Mouse (Mus musculus) limb, embryonic 10.5 days (tissue): ENCODE data around the gene Cops2. TPM values are rescaled to one million over a fixed set of nuclear protein-coding genes. Genes with fewer than 3 reads are reported as not detected.

Experiments used
- DNase-seq: peaks from one replicate; pipeline ENCODE4 v3.0.0-alpha.2; 2017; ENCODE audit warnings: low spot score
- H3K27ac ChIP-seq: fragments of 300-500 bp; sonication (generic); 2 replicates; pipeline ENCODE4 v1.5.1; 2016; ENCODE audit warnings: mild to moderate bottlenecking
- H3K27me3 ChIP-seq: fragments of 300-500 bp; sonication (generic); 2 replicates; pipeline ENCODE4 v1.6.1; 2016; ENCODE audit warnings: low read depth, mild to moderate bottlenecking; ENCODE audit not compliant: poor library complexity, severe bottlenecking
- H3K36me3 ChIP-seq: fragments of 300-500 bp; sonication (generic); 2 replicates; pipeline ENCODE4 v1.6.1; 2016; ENCODE audit warnings: mild to moderate bottlenecking, moderate library complexity
- H3K4me1 ChIP-seq: fragments of 300-500 bp; sonication (generic); 2 replicates; pipeline ENCODE4 v1.6.1; 2016
- H3K4me3 ChIP-seq: fragments of 300-500 bp; sonication (generic); 2 replicates; pipeline ENCODE4 v1.5.1; 2016; ENCODE audit warnings: mild to moderate bottlenecking, moderate library complexity
- H3K9me3 ChIP-seq: fragments of 300-500 bp; sonication (generic); replicated peaks from 2 replicates; pipeline ENCODE4 v1.6.1; 2016; ENCODE audit warnings: mild to moderate bottlenecking
- WGBS: fragments of 180-500 bp; shearing (Covaris S2); methylation state at CpG from one replicate; pipeline ENCODE4 v1.1.7; 2016; 5-methylcytosine and 5-hydroxymethylcytosine counted together
- polyA plus RNA-seq: library from polyadenylated mRNA; unstranded; fragments of >200 nt; fragmentation: Nextera tagmentation; extraction: Ambion mirVana; gene quantifications from 2 replicates; pipeline ENCODE4 v1.2.1, GENCODE M21; 2016

The Cops2 gene
- polyA plus RNA-seq = 88.0 and 93.5 TPM in 2 replicates

- DNase-seq = peak; percentile 92
- H3K4me1 ChIP-seq = peaks cover 11% of the 10 kb centered on the region
- under 1% methylated on average over 54 of the region's 54 CpGs for WGBS
- H3K27me3 ChIP-seq = no peaks in the 10 kb centered on the region
- H3K9me3 ChIP-seq = no peaks in the 10 kb centered on the region
- peak within 1 kb of the TSS; percentile 98 for H3K27ac ChIP-seq
- no peaks in the 10 kb centered on the region for H3K36me3 ChIP-seq
- peak within 1 kb of the TSS; percentile 100 for H3K4me3 ChIP-seq
Measured at GRCm38 (mm10) chr2:125858521-125859280, at the start of gene Cops2, which contains the start of gene Galk2. Gene Cops2, minus strand, starts transcription at chr2:125859139. Gene Galk2, plus strand, starts transcription at chr2:125859109.

GRCm38 (mm10) chr2:125907580-125908255, 48.8 kb upstream of the Cops2 start:
- Histone ChIP-seq H3K36me3 (0 out of 2 replicates have a peak, but pooled peaks cover 5% of the 10 kb centered on the region), H3K4me1 (no peaks in the 10 kb centered on the region), H3K4me3 (no peak overlapping the region), H3K27me3 (no peaks in the 10 kb centered on the region), H3K9me3 (no peaks in the 10 kb centered on the region), H3K27ac (no peak overlapping the region)
- WGBS = 93% methylated on average over 4 of the region's 4 CpGs
- no peak for DNase-seq

GRCm38 (mm10) chr2:125906407-125907066, 47.6 kb upstream of the Cops2 start:
- no peaks in the 10 kb centered on the region for H3K4me1 ChIP-seq
- H3K4me3 ChIP-seq = no peak overlapping the region
- no peaks in the 10 kb centered on the region for H3K9me3 ChIP-seq
- WGBS = 89% methylated on average over 4 of the region's 4 CpGs
- no peaks in the 10 kb centered on the region for H3K27me3 ChIP-seq
- DNase-seq = no peak
- no peak overlapping the region for H3K27ac ChIP-seq
- H3K36me3 ChIP-seq = 0 out of 2 replicates have a peak, but pooled peaks cover 5% of the 10 kb centered on the region

GRCm38 (mm10) chr2:125901426-125901825, 42.5 kb upstream of the Cops2 start:
- WGBS = 91% methylated on average over 3 of the region's 3 CpGs
- 0 out of 2 replicates have a peak, but pooled peaks cover 5% of the 10 kb centered on the region for H3K36me3 ChIP-seq

GRCm38 (mm10) chr2:125900797-125901410, 42.0 kb upstream of the Cops2 start:
- Histone ChIP-seq H3K9me3 (no peaks in the 10 kb centered on the region), H3K36me3 (0 out of 2 replicates have a peak, but pooled peaks cover 5% of the 10 kb centered on the region), H3K27me3 (no peaks in the 10 kb centered on the region), H3K27ac (no peak overlapping the region), H3K4me3 (no peak overlapping the region), H3K4me1 (no peaks in the 10 kb centered on the region)
- WGBS = 90% methylated on average over 6 of the region's 6 CpGs
- no peak for DNase-seq

More at GRCm38 (mm10) chr2:125901426-125901825, 42.5 kb upstream of the Cops2 start:
- Histone ChIP-seq H3K4me1 (no peaks in the 10 kb centered on the region), H3K4me3 (no peak overlapping the region), H3K27ac (no peak overlapping the region), H3K27me3 (no peaks in the 10 kb centered on the region), H3K9me3 (no peaks in the 10 kb centered on the region)
- DNase-seq = no peak

- H3K27me3 ChIP-seq = no peaks in the 10 kb centered on the region
- no peaks in the 10 kb centered on the region for H3K4me1 ChIP-seq
- H3K4me3 ChIP-seq = no peak overlapping the region
- no peak for DNase-seq
- no peaks in the 10 kb centered on the region for H3K9me3 ChIP-seq
- H3K36me3 ChIP-seq = no peaks in the 10 kb centered on the region
- 94% methylated on average over 3 of the region's 3 CpGs for WGBS
- no peak overlapping the region for H3K27ac ChIP-seq
Measured at GRCm38 (mm10) chr2:125896355-125896754, 37.4 kb upstream of the Cops2 start.

GRCm38 (mm10) chr2:125895099-125895498, 36.2 kb upstream of the Cops2 start:
- Histone ChIP-seq H3K27ac (no peak overlapping the region), H3K4me3 (no peak overlapping the region), H3K36me3 (no peaks in the 10 kb centered on the region), H3K27me3 (no peaks in the 10 kb centered on the region), H3K4me1 (no peaks in the 10 kb centered on the region), H3K9me3 (no peaks in the 10 kb centered on the region)
- 94% methylated on average over 4 of the region's 4 CpGs for WGBS
- no peak for DNase-seq

GRCm38 (mm10) chr2:125893096-125893495, 34.2 kb upstream of the Cops2 start:
- DNase-seq = no peak
- no peaks in the 10 kb centered on the region for H3K27me3 ChIP-seq
- WGBS = 56% methylated on average over 6 of the region's 6 CpGs

GRCm38 (mm10) chr2:125885891-125886576, 27.1 kb upstream of the Cops2 start:
- H3K27ac ChIP-seq = no peak overlapping the region
- no peak overlapping the region for H3K4me3 ChIP-seq
- WGBS = 90% methylated on average over 4 of the region's 4 CpGs
- H3K9me3 ChIP-seq = no peaks in the 10 kb centered on the region
- DNase-seq = no peak
- no peaks in the 10 kb centered on the region for H3K27me3 ChIP-seq
- H3K36me3 ChIP-seq = no peaks in the 10 kb centered on the region
- no peaks in the 10 kb centered on the region for H3K4me1 ChIP-seq

More at GRCm38 (mm10) chr2:125893096-125893495, 34.2 kb upstream of the Cops2 start:
- Histone ChIP-seq H3K4me1 (no peaks in the 10 kb centered on the region), H3K4me3 (no peak overlapping the region), H3K27ac (no peak overlapping the region), H3K36me3 (no peaks in the 10 kb centered on the region), H3K9me3 (no peaks in the 10 kb centered on the region)

GRCm38 (mm10) chr2:125870159-125870558, 11.2 kb upstream of the Cops2 start:
- H3K36me3 ChIP-seq = peaks cover 10% of the 10 kb centered on the region; the same call in 1 of the 2 replicates
- H3K9me3 ChIP-seq = no peaks in the 10 kb centered on the region
- H3K27me3 ChIP-seq = no peaks in the 10 kb centered on the region
- WGBS = 93% methylated on average over 3 of the region's 3 CpGs
- H3K27ac ChIP-seq = no peak overlapping the region
- peaks cover 11% of the 10 kb centered on the region for H3K4me1 ChIP-seq
- DNase-seq = no peak
- no peak overlapping the region for H3K4me3 ChIP-seq

- DNase-seq = no peak
- H3K36me3 ChIP-seq = peaks cover 7% of the 10 kb centered on the region; the same call in 1 of the 2 replicates
- H3K27me3 ChIP-seq = no peaks in the 10 kb centered on the region
- H3K4me1 ChIP-seq = peaks cover 11% of the 10 kb centered on the region
- H3K4me3 ChIP-seq = no peak overlapping the region
- no peak overlapping the region for H3K27ac ChIP-seq
- WGBS = 80% methylated on average over 3 of the region's 3 CpGs
- no peaks in the 10 kb centered on the region for H3K9me3 ChIP-seq
Measured at GRCm38 (mm10) chr2:125868301-125868700, 9.4 kb upstream of the Cops2 start.
